Mouse (Mus musculus): ENCODE data around the gene Rspo3. TPM values are rescaled to one million over a fixed set of nuclear protein-coding genes. Genes with fewer than 3 reads are reported as not detected.

Gene Rspo3
- total and polyA plus RNA-seq, 3 experiments = not detected

DNA sequence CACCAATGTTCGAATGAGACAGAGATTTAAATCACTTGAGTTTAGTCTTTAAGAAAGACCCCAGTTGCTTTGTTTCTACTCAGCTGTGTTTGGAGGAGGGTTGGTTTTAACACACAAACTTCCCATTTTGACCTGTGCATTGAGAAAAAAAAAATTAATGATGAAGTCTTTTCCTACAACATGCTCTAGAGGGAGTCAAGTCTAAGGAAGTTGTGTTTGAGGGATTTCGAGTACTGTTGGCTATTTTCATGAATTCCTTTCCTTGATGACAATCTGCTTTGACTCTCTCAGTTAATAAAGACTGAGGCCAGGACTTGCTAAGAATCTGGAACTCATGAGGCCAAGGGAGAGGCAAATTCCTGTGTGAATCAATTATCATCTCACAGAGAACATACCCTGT is 20.3 kb upstream of the Rspo3 start:
- no peak overlapping the region for H3K4me3 ChIP-seq (ENCODE audit: control insufficient read depth in 1 of 2, insufficient read depth in 1 of 2, low read depth in 2 of 2, low read length in 2 of 2)

GRCm38 (mm10) chr10:29554365-29554764 is 18.7 kb upstream of the Rspo3 start:
- no peaks in the 10 kb centered on the region for H3K9me3 ChIP-seq (replicated peaks; ENCODE audit: insufficient read depth, low read length)
- H3K4me3 ChIP-seq (ENCODE audit: control insufficient read depth in 1 of 2, insufficient read depth in 1 of 2, low read depth in 2 of 2, low read length in 2 of 2) = no peak overlapping the region
- H3K27me3 ChIP-seq (ENCODE audit: control insufficient read depth in 1 of 2, insufficient read depth in 2 of 2, low read length in 2 of 2) = no peaks in the 10 kb centered on the region
- no peak for DNase-seq (ENCODE audit: low read depth, low spot score)
- TF ChIP-seq MYB (IDR thresholded peaks at IDR 0.05; ENCODE audit: low read depth, low read length) (no peak), TCF12 (IDR thresholded peaks at IDR 0.05; ENCODE audit: low read depth, low read length) (no peak), ZKSCAN1 (IDR thresholded peaks at IDR 0.05; ENCODE audit: low read depth, low read length) (no peak), E2F4 (IDR thresholded peaks at IDR 0.05; ENCODE audit: borderline replicate concordance, low read depth, low read length) (no peak), ZMIZ1 (IDR thresholded peaks at IDR 0.05; ENCODE audit: low read depth, low read length) (no peak)
- no peak overlapping the region for H3K9ac ChIP-seq (ENCODE audit: control insufficient read depth, low read depth, low read length, poor library complexity, severe bottlenecking)
- no peak overlapping the region for H3K27ac ChIP-seq (ENCODE audit: control insufficient read depth, low read depth, low read length)
- no peaks in the 10 kb centered on the region for H3K79me2 ChIP-seq (ENCODE audit: control insufficient read depth, insufficient read depth, low read length, poor library complexity)
- H3K36me3 ChIP-seq (ENCODE audit: control insufficient read depth in 1 of 2, insufficient read depth in 2 of 2, low read length in 2 of 2) = no peaks in the 10 kb centered on the region
- H3K4me1 ChIP-seq (ENCODE audit: control insufficient read depth in 1 of 2, insufficient read depth in 2 of 2, low read length in 2 of 2) = no peaks in the 10 kb centered on the region

More for the DNA sequence above, 20.3 kb upstream of the Rspo3 start:
- H3K27ac ChIP-seq (ENCODE audit: control insufficient read depth, low read depth, low read length) = no peak overlapping the region
- H3K36me3 ChIP-seq (ENCODE audit: control insufficient read depth in 1 of 2, insufficient read depth in 2 of 2, low read length in 2 of 2) = no peaks in the 10 kb centered on the region
- TF ChIP-seq TCF12 (IDR thresholded peaks at IDR 0.05; ENCODE audit: low read depth, low read length) (no peak), RCOR1 (IDR thresholded peaks at IDR 0.05; ENCODE audit: low read depth, low read length) (no peak), CHD2 (IDR thresholded peaks at IDR 0.05; ENCODE audit: low read length) (no peak), TBP (IDR thresholded peaks at IDR 0.05; ENCODE audit: low read depth, low read length) (no peak), UBTF (IDR thresholded peaks at IDR 0.05; ENCODE audit: borderline replicate concordance, insufficient read depth, low read depth, low read length) (no peak), NRF1 (IDR thresholded peaks at IDR 0.05; ENCODE audit: insufficient read depth, low read depth, low read length, poor library complexity, severe bottlenecking) (no peak), CHD1 (IDR thresholded peaks at IDR 0.05; ENCODE audit: low read depth, low read length) (no peak), USF2 (IDR thresholded peaks at IDR 0.05; ENCODE audit: borderline replicate concordance in 1 of 2, insufficient read depth in 1 of 2, low read depth in 1 of 2, low read length in 2 of 2) (no peak), HCFC1 (IDR thresholded peaks at IDR 0.05; ENCODE audit: low read depth, low read length) (no peak), KAT2A (conservative IDR thresholded peaks at IDR 0.05; ENCODE audit: low read depth, low read length) (no peak), MAFK (IDR thresholded peaks at IDR 0.05; ENCODE audit: borderline replicate concordance, low read depth, low read length) (no peak), POLR2AphosphoS5 (IDR thresholded peaks at IDR 0.05; ENCODE audit: borderline replicate concordance, low read depth, low read length) (no peak), ZC3H11A (IDR thresholded peaks at IDR 0.05; ENCODE audit: low read depth, low read length) (no peak)
- DNase-seq (ENCODE audit: low read depth, low spot score) = no peak
- no peaks in the 10 kb centered on the region for H3K27me3 ChIP-seq (ENCODE audit: control insufficient read depth in 1 of 2, insufficient read depth in 2 of 2, low read length in 2 of 2)
- no peaks in the 10 kb centered on the region for H3K9me3 ChIP-seq (replicated peaks; ENCODE audit: insufficient read depth, low read length)
- H3K79me2 ChIP-seq (ENCODE audit: control insufficient read depth, insufficient read depth, low read length, poor library complexity) = no peaks in the 10 kb centered on the region
- no peak overlapping the region for H3K9ac ChIP-seq (ENCODE audit: control insufficient read depth, low read depth, low read length, poor library complexity, severe bottlenecking)
- no peaks in the 10 kb centered on the region for H3K4me1 ChIP-seq (ENCODE audit: control insufficient read depth in 1 of 2, insufficient read depth in 2 of 2, low read length in 2 of 2)
